Mouse (Mus musculus): Measurements from ENCODE around the gene Tnfrsf19. TPM values are rescaled to one million over a fixed set of nuclear protein-coding genes. Genes with fewer than 3 reads are reported as not detected.

Tnfrsf19 gene
- polyA plus RNA-seq, 1 experiment from 2014 or later = 4.7 TPM

GRCm38 (mm10) chr14:60926011-60926410 is 120.3 kb downstream of the Tnfrsf19 start:
- Histone ChIP-seq H3K27ac (ENCODE audit: low read depth, low read length) (no peak overlapping the region), H3K4me2 (replicated peaks; ENCODE audit: low read depth) (no peak overlapping the region), H3K9ac (ENCODE audit: low read depth, low read length) (no peak overlapping the region), H3K4me1 (replicated peaks; ENCODE audit: control insufficient read depth, insufficient read depth, low read length) (no peaks in the 10 kb centered on the region), H3K4me3 (ENCODE audit: low read depth, low read length) (no peak overlapping the region), H3K9me3 (ENCODE audit: control insufficient read depth) (no peaks in the 10 kb centered on the region), H3K36me3 (ENCODE audit: control insufficient read depth, insufficient read depth) (no peaks in the 10 kb centered on the region), H3K27me3 (replicated peaks; ENCODE audit: control insufficient read depth, insufficient read depth, low read length) (no peaks in the 10 kb centered on the region)
- TF ChIP-seq CTCF (IDR thresholded peaks at IDR 0.05; ENCODE audit: low read depth) = no peak
- 70% methylated on average over 1 of the region's 1 CpGs for WGBS
- ATAC-seq = no peak

GRCm38 (mm10) chr14:60916661-60917060 is 129.6 kb downstream of the Tnfrsf19 start:
- 46% methylated on average over 4 of the region's 4 CpGs for WGBS
- TF ChIP-seq CTCF (IDR thresholded peaks at IDR 0.05; ENCODE audit: low read depth) = no peak
- 0 out of 2 replicates have a peak, but pooled peaks cover 8% of the 10 kb centered on the region for H3K4me1 ChIP-seq (replicated peaks; ENCODE audit: control insufficient read depth, insufficient read depth, low read length)
- no peak for ATAC-seq
- H3K27ac ChIP-seq (ENCODE audit: low read depth, low read length) = no peak overlapping the region
- no peaks in the 10 kb centered on the region for H3K9me3 ChIP-seq (ENCODE audit: control insufficient read depth)
- H3K4me2 ChIP-seq (replicated peaks; ENCODE audit: low read depth) = no peak overlapping the region
- H3K4me3 ChIP-seq (ENCODE audit: low read depth, low read length) = no peak overlapping the region
- no peaks in the 10 kb centered on the region for H3K36me3 ChIP-seq (ENCODE audit: control insufficient read depth, insufficient read depth)
- H3K9ac ChIP-seq (ENCODE audit: low read depth, low read length) = no peak overlapping the region
- no peaks in the 10 kb centered on the region for H3K27me3 ChIP-seq (replicated peaks; ENCODE audit: control insufficient read depth, insufficient read depth, low read length)

Other genes starting within 250 kb of the Tnfrsf19 start
- 0.88 and 1.0 TPM in 2 replicates for gene Sacs, start 92.0 kb upstream of the Tnfrsf19 start, polyA plus RNA-seq (2015; fragmentation: Nextera tagmentation; extraction: Ambion mirVana)
- 2.8 TPM in 2 replicates for gene Sgcg, start 212.0 kb upstream of the Tnfrsf19 start, polyA plus RNA-seq (2015; fragmentation: Nextera tagmentation; extraction: Ambion mirVana)